Mouse (Mus musculus): ENCODE data around the gene Gm20388.

The Gm20388 gene

GRCm38 (mm10) chr8:123108953-123109352, 3198.3 kb downstream of the Gm20388 start:
- no peak for DNase-seq (ENCODE audit: extremely low spot score, low read depth, low spot score)

- DNase-seq (ENCODE audit: extremely low spot score, low read depth, low spot score), result no peak
Measured at GRCm38 (mm10) chr8:123110649-123111048, 3200.0 kb downstream of the Gm20388 start.

GRCm38 (mm10) chr8:123112892-123113291, 3202.3 kb downstream of the Gm20388 start:
- no peak for DNase-seq (ENCODE audit: extremely low spot score, low read depth, low spot score)

GRCm38 (mm10) chr8:123113908-123114469, 3203.3 kb downstream of the Gm20388 start:
- no peak for DNase-seq (ENCODE audit: extremely low spot score, low read depth, low spot score)

- no peak for DNase-seq (ENCODE audit: extremely low spot score, low read depth, low spot score)
Measured at GRCm38 (mm10) chr8:123114644-123115043, 3204.0 kb downstream of the Gm20388 start.

- DNase-seq (ENCODE audit: extremely low spot score, low read depth, low spot score), result no peak
Measured at GRCm38 (mm10) chr8:123117127-123117731, 3206.6 kb downstream of the Gm20388 start, which contains the start of gene Cpne7. Gene Cpne7 (plus strand): TSS chr8:123117374.

GRCm38 (mm10) chr8:123117744-123118143, 3207.1 kb downstream of the Gm20388 start:
- no peak for DNase-seq (ENCODE audit: extremely low spot score, low read depth, low spot score)

GRCm38 (mm10) chr8:123122059-123122458, 3211.4 kb downstream of the Gm20388 start:
- no peak for DNase-seq (ENCODE audit: extremely low spot score, low read depth, low spot score)

- no peak for DNase-seq (ENCODE audit: extremely low spot score, low read depth, low spot score)
Measured at GRCm38 (mm10) chr8:123122670-123123069, 3212.0 kb downstream of the Gm20388 start.

GRCm38 (mm10) chr8:123126193-123126816, 3215.7 kb downstream of the Gm20388 start:
- no peak for DNase-seq (ENCODE audit: extremely low spot score, low read depth, low spot score)

GRCm38 (mm10) chr8:123131041-123131440, 3220.4 kb downstream of the Gm20388 start:
- DNase-seq (ENCODE audit: extremely low spot score, low read depth, low spot score), result no peak

GRCm38 (mm10) chr8:123132953-123133352, 3222.3 kb downstream of the Gm20388 start:
- no peak for DNase-seq (ENCODE audit: extremely low spot score, low read depth, low spot score)

- DNase-seq (ENCODE audit: extremely low spot score, low read depth, low spot score), result no peak
Measured at GRCm38 (mm10) chr8:123134149-123134713, 3223.6 kb downstream of the Gm20388 start.

GRCm38 (mm10) chr8:123135406-123135805, 3224.8 kb downstream of the Gm20388 start:
- no peak for DNase-seq (ENCODE audit: extremely low spot score, low read depth, low spot score)

GRCm38 (mm10) chr8:123135806-123136205, 3225.2 kb downstream of the Gm20388 start:
- DNase-seq (ENCODE audit: extremely low spot score, low read depth, low spot score), result no peak

- no peak for DNase-seq (ENCODE audit: extremely low spot score, low read depth, low spot score)
Measured at GRCm38 (mm10) chr8:123136287-123136686, 3225.6 kb downstream of the Gm20388 start.

- no peak for DNase-seq (ENCODE audit: extremely low spot score, low read depth, low spot score)
Measured at GRCm38 (mm10) chr8:123137645-123138077, 3227.0 kb downstream of the Gm20388 start.

GRCm38 (mm10) chr8:123138741-123139140, 3228.1 kb downstream of the Gm20388 start:
- DNase-seq (ENCODE audit: extremely low spot score, low read depth, low spot score), result no peak

- no peak for DNase-seq (ENCODE audit: extremely low spot score, low read depth, low spot score)
Measured at GRCm38 (mm10) chr8:123141741-123142462, 3231.3 kb downstream of the Gm20388 start.

- DNase-seq (ENCODE audit: extremely low spot score, low read depth, low spot score), result no peak
Measured at GRCm38 (mm10) chr8:123145279-123145678, 3234.6 kb downstream of the Gm20388 start.

GRCm38 (mm10) chr8:123146390-123146789, 3235.7 kb downstream of the Gm20388 start:
- DNase-seq (ENCODE audit: extremely low spot score, low read depth, low spot score), result no peak
